Mouse (Mus musculus) heart, postnatal 4 days (tissue): ENCODE results near the gene Ptprd. TPM values are rescaled to one million over a fixed set of nuclear protein-coding genes. Genes with fewer than 3 reads are reported as not detected.
"Not testable (repeated sequence)": the region's sequence is repeated elsewhere in the genome, so short reads cannot be mapped to it uniquely, and the experiment has no call there.

Source experiments
- DNase-seq: peaks from one replicate; pipeline ENCODE4 v3.0.0; 2021
- total RNA-seq, 2 experiments: library from RNA; stranded (reverse); gene quantifications; 2 replicates each; pipeline ENCODE4 v1.2.3; 2021

The Ptprd gene
- total RNA-seq, 2 experiments from 2014 or later, result 42.8 to 45.5 TPM

DNA sequence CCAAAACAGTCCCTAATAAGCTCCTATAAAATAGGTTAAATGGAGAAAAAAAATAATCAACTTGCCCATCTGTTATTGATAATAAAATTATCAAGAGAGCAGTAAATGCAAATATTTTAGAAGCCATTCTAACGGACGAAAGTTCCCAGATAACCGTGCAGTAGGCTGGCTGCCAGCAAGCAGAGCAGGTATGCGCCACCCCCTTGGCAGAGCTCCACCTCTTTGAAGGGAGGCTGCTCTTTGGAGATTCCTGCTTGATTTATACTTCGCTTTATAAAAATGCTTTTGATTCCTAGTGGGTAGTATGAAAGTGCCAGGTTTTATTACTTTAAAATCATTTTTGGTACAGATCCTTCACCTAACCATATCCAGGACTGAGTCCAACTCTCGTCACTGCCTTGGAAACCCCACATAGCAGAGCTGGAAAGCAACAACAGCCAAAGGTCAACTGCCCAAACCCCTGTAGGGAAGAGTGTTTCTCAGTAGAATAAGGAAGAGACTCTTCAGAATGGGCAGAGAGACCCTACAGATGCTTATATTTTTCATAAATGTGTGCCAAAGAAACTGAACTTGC is 1770.9 kb downstream of the Ptprd start:
- DNase-seq, result peak; percentile 75

DNA sequence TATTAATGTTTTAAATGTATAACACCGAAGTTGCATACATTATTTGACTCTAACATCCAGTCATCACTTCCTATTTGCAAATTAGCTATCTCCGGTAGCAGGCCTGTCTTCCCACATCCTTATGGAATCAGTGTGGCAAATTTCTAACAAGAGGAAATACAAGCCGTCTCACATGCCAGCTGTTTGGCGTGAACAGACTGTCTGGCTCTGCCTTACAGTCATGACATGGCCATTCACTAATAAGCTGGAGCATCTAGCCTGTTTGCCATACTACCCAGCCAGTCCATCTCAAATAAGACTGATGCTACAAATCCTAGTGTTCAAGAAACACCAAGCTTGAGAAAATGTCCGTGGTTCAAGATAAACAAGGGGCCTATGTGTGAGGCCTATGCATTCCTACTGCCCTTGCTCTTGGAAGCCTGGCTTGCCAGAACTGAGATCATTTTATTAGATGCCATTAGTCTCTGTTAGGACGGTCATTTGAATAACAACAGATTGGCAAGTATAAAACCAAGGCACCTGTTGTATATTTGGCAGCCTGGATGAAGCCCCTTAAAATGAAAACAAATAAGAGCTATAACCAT is 1773.2 kb downstream of the Ptprd start:
- no peak for DNase-seq

DNA sequence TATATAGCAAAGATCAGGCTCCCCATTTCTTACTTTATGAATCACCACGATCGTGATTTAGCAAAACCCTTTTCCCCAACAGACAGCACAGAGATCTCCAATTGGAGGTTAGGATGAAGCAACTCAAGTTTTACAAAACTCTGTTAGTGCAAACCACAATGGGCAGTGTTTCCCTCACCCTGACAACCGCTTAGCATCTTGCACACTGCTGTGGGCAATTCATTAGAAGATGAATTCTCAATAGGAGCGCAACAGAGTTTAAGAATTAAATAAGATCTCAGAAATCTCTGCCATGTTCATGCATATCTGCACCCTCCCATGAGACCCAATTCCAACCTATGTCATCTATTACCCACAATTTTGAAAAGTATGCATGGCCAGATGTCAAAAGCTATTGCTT is 1773.7 kb downstream of the Ptprd start:
- no peak for DNase-seq

DNA sequence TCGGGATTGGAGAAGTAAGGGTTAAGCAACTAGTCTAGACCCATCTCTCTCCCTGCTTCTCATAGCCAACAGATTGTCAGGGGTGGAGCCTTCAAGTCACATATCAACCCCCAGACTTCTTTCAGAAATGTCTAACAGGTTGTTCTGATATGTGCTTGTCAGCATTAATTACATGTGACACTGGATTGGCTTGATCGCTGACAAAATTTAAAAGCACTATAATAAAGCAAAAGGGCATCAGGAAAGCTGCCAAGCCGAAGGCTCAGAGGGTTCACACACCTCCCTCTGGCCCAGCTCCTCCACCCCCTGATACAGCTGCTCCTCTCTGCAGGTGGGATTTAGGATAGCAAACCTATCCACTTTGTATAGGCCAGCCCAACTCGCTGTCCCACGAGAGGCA is 1775.8 kb downstream of the Ptprd start:
- no peak for DNase-seq

DNA sequence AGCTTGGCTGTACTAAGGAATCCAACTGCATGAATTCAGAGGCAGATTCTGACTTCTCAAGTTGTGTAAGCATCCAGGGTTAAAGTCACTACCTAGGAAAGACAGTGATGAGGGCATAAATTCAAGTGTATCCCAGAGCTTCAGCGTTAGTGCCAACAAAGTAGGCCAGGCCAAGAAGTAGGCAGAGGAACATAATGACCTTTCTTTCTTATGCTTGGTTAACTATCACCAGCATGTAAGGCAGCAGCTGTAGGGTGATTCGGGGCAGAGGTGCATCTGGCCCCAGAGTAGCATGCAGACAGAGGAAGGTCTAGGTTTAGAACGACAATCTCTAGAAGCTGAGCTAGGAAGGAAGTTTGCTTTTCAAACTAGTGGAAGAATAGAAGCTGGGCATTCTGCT is 1782.0 kb downstream of the Ptprd start:
- no peak for DNase-seq

DNA sequence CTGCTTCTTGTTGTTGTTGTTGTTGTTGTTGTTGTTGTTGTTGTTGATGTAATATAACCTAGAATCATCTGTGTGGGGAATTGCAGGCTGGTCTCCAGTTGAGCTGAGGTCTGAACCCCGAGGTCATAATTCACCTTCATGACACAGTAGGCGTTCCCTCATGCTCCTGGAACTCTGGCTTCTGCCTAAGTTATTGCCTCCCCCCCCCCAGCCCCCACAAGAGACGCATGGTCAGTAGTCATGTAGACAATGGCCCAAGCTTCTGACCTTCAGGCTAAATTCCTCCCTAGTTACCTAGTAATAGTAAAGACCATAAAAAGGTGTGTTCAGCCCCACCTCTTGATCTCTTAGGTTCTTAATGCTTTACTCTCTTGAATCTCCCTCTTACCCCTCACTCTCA is 1784.7 kb downstream of the Ptprd start:
- not testable (repeated sequence) for DNase-seq

DNA sequence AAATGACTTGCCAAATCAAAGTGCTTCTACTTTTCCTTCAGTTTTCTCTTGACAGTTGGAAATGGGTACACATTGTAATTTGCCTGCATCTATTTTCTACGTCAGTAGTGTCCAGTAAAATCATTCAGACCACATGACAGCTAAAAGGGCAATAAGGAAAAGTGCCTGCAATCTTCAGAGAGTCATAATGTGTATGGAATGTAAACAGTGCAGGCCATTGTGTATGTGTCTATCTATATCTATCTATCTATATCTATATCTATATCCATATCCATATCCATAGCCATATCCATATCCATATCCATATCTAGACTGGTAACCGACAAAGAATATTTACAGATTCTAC is 1786.6 kb downstream of the Ptprd start:
- no peak for DNase-seq

DNA sequence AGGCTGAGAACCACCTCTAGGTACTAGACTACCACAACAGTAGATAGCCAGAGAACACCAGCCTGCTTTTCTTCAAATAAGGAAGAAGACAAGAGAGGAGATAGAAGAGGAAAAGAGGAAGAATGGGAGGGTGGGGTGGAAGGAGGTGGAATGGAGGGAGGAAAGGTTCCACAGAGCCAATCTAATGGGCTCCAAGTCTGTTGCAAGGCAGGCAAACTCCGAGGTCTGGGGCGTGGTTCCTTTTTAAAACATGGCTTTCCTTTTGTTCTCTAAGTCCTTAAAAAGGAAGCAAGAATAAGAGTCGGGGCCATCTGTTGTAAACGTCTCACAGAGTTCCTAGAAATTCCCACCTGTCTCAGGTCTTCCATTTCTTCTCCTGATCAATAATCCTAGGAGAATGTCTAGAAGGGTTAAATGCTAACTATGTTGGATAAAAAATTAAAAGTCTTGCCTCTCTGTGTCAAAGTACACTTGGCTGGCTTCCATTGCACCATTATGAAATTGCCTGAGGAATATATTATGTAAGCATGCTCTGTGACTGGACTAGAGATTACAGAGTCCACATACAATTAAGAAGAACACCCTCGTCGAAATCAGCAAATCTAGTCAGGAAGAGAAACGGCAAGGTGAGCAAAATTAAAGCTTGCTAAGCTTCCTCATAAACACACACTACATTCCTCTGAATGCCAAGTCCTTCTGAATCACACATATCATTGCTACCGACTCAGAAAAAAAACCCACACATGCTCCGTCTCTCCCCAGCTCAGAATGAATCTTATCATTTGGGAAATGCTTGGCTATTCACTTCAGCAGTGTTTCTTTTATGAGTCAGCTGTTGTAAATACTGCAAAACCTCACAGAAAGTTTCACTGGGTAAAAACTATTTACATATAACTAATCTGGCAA is 1787.2 kb downstream of the Ptprd start:
- DNase-seq, result no peak

DNA sequence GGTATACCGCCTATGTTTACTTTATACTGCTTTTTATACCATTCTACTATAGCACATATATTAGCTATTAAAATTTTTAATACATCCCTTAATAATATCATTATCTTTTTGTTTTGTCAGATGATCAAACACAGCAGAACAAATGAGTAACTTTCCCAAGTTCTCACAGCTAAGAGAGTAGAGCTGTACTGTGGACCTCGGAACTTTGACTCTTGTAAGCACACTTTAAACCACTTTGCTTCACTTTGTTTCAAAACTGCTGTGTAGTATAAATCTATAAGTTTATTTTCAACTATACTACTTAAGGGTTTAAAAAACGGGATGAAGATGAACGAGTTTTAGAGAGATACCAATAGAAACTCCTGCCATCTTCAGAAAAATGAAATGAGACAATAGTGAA is 1789.6 kb downstream of the Ptprd start:
- no peak for DNase-seq

DNA sequence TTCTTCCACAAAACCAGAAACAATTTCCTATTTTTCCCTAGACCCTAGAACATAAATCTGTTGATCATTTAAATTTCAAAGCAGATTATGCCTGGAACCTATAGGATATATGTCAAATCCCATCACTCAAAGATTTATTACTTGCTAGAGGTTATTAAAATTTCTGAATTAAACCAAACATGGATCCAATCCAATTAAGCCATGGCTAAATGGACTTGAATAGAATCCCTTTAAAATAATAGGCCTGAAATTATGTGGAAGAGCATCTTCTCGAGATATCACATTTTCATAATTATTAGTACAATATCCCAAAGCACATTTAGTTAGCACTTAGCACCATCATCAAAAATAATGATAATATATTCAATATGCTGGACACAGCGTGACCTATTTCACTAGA is 1792.1 kb downstream of the Ptprd start:
- no peak for DNase-seq

DNA sequence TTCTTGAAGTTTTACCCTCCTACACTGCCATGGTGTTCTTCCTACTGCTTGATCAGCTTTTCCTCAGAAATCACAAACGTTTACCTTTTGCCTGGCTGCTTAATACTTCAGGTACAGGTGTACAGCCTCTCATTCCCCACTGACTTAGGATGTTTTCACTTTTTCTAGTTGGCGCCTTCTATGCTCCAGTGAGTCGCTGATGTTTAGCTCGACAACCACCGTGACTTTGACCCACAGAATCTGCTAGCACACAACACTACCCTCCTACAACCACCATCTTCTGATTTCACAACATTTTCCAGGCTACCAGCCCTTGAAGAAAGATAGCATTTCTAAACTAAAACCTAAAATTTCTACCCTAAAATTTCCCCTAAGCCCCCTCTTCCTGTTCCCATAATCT is 1794.1 kb downstream of the Ptprd start:
- DNase-seq, result no peak

DNA sequence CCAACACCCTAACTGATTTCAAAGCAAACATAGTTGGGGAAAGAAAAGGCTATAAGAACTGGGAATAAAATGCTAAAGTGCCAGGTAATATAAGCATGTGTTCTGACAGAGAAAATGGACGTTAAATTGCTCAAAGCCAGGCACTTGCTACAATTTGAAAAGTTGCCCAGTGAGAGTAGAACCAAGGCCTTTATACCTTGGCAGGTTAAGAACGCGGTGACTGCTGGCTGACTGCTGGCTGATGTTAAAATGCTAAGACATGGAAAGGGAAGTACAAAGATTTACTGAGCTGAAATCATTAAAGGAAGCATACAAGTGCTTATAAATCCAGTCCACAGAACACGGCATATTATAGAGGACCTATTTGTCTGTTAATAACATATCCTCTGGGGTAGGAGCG is 1796.1 kb downstream of the Ptprd start:
- no peak for DNase-seq

DNA sequence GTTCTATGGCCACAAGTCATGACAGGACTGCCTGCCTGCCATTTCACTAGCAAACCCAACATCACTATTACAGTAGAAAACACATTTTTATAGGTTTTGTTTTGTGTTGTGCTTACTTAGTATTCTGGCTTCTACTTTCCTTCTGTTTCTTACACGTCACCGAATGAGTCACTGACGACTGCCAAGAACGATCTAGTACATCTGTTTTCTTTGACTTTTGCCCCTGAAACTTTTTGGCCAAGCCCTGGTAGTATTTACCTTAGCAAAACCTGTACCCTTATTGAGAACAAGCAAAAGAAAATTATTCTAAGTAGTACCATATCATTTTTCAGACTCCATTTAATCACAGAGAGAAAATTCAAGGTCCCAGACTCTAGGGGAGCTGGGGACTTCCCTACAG is 1797.2 kb downstream of the Ptprd start:
- DNase-seq, result no peak

DNA sequence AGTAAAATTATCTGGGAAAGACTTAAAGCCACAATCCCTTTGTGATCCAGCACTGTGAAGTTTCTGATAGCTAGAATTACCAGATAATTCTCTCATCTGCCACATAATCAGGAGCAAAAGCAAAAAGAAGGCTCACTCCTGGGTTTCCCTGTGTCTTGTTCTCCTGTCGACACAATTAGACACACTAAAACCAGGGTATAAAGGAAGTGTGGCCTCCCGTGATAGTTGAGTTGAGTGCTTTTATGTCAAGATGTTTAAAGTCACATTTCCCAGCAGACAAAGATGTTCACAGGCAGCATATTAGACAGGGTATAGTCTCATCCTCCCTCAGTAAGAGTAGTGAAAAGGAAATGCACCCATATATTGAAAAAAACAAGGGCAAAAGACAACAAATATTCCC is 1801.7 kb downstream of the Ptprd start:
- DNase-seq, result no peak

DNA sequence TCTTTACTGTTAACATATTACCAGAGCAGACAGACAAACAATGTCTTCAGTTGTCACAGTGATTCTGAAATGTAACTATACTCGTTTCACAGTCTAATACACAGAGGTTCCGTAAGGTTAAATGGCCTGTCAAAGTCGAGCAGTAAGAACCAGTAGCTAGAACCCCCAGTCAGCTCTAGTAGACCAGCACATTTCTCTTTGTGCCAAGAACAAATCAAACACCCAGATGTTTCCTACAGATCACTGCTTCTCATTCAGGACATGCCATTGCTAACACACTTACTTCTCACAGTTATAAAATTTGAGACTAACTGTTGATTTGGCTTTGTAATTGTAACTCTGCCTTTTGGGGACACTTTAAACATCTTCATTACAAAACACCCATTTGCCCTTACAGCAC is 1802.6 kb downstream of the Ptprd start:
- no peak for DNase-seq

DNA sequence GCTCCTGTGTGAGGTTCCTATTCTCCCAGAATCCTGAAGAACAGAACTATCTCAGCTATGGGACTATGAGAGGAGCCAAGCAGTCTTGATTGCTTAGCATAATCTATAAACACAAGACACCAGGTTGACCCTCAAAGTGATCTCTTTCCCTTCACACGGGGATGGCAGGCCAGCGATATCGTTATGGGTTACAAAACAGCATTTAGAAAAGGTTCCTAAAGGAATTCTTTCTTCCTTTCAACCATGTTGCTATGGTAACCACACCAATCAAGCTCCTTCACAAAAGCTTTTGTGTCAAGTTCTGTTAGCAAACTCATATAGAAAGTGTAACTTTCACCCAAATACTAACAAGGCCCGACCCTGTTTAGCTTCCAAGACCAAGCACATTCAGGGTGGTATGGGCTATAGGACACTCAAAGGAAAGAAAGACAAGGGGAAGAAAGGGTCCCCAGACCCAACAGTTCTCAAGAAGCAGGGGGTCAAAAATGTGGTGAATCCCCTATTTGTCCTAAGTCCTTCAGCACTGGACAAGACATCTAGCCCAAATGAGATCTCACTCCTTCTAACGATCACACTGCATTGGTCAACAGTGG is 1805.8 kb downstream of the Ptprd start:
- no peak for DNase-seq

DNA sequence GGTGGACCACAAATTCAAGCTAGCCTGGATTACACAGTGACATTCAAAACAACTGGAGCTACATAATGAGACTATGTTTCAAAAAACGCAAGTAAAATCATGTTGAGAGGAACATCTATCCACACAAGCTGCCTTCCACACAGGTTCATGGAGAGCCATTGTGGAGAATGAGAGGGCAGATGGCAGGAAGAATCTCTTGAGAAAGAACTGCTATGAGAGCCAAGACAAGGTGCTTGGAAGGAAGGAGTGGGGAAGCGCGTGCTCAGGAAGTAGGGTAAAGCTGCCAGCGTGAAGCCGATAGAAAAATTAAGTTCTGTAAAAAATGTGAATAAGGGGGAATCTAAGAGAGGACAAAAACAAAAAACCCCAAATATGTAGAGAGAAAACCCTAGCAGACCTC is 1808.5 kb downstream of the Ptprd start:
- DNase-seq, result no peak

DNA sequence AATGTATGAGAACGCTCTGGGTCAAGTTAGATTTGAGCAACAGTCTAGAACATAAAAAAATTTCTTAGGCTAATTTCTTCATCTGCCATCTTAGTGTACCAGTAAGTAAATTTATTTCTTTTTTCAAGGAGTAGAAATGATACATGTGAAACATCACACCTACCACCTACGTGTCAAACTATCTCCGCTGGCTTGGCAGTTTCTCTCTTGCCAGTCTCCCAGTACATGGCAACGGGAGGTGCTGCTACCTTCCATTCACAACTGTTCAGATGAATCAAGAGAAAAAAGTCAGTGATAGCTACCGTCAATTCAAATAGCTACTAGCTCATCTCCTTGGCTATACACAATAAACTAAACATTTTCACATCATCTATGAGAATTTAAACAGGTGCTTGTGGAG is 1823.9 kb downstream of the Ptprd start:
- DNase-seq, result no peak

DNA sequence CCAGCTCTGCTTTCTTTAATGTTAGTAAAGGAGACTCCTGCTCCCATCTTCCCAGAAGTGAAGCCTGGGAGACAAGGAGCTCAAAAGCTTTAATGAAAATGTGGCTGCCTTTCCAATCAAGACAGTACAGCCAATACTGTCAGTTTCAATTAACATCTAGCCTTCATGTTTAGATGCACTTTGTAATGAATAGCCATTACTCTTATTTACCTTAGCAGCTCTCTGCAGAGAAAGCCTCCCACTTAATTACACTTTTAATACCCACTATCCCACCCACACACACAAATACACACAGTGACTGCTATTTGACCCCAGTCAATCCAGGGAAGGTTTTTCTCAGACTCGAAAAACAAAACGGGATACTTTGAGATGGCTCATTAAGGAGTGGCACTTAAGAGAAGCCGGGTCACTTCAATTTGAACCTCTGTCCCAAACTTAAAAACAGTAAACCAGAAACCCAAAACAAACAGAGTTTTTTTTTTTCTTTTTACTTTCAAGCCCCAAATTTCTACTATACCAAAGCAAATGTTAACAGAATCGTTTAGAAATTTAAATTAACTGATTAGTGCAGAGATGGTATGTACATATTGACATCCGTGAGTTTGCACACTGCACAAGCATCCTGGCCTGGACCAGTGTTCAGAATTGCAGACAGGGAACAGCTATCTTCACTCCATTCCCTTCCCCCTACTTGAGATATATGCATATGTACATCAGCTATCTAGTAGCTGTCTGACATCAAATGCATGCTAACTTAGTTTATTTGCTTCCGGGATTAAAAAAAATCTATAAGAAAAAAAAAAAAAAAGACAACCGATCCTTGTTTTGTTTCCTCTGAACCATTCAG is 1824.6 kb downstream of the Ptprd start:
- no peak for DNase-seq

DNA sequence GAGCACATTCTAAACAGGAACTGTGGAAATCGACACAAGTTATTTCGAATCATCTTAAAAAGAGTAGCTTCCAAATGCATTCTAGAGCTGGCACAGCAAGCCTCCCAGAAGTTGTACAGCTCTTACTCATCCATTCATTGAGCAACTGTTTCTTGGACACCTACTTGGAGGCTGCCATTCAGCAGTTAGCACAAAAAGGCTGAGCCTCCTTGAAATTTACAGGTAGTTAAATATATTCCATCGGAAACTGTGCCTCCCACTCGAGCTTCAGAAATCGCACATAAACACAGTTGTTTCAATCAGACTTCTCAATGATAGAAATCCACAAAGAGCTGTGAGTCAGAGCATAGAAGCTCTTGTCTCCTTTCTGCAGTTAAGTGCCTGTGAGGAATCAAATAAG is 1825.9 kb downstream of the Ptprd start:
- no peak for DNase-seq

DNA sequence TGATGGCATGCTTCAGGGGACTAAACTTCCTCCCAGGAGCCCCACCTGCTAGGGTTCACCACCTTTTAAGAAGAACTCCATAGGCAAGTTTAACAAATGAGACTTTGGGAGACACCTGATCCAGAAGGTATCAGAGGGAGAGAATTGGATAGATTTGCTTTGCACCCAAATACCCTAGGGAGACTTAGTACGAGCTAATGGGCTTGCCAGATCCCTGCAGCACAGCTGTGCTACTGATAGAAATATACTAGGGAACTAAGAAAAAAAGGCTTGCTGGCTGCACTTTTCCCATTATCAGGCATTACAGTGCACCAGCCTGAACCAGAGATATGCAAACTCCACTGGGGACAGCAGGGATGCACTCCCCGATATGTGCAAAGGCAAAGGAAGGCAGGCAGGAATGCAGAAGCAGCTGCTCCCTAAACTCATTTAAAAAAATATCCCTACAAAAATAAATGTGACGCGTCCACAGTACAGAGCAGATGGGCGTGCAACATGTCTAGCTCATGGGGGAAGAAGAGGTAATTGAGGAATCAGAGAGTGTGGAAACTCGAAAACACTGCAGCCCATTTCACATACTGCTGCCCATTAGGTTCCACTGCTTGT is 1831.3 kb downstream of the Ptprd start:
- no peak for DNase-seq
